Mouse (Mus musculus) heart, postnatal 0 days (tissue): ENCODE data around the gene U2af1. TPM values are rescaled to one million over a fixed set of nuclear protein-coding genes. Genes with fewer than 3 reads are reported as not detected.

Experiments used
- ATAC-seq: fragments of 200-750 bp; cut with Nextera tagmentation; 2 replicates; pipeline ENCODE4 v1.8.0; 2017; ENCODE audit warnings: low read depth, moderate number of reproducible peaks, moderate library complexity; ENCODE audit not compliant: insufficient read depth
- DNase-seq: peaks from one replicate; pipeline ENCODE4 v3.0.0-alpha.2; 2016; ENCODE audit warnings: low spot score
- H3K27ac ChIP-seq: fragments of 300-500 bp; sonication (generic); 2 replicates; pipeline ENCODE4 v1.5.1; 2014; ENCODE audit warnings: low read depth, mild to moderate bottlenecking
- H3K27me3 ChIP-seq: fragments of 300-500 bp; sonication (generic); 2 replicates; pipeline ENCODE4 v1.6.1; 2014; ENCODE audit warnings: low read length, mixed read lengths; ENCODE audit not compliant: control insufficient read depth, insufficient read depth
- H3K36me3 ChIP-seq: fragments of 300-500 bp; sonication (generic); replicated peaks from 2 replicates; pipeline ENCODE4 v1.6.1; 2014; ENCODE audit warnings: low read length, mixed read lengths; ENCODE audit not compliant: control insufficient read depth, insufficient read depth
- H3K4me1 ChIP-seq: fragments of 300-500 bp; sonication (generic); 2 replicates; pipeline ENCODE4 v1.6.1; 2014; ENCODE audit warnings: antibody characterized with exemption; ENCODE audit not compliant: control insufficient read depth, insufficient read depth
- H3K4me2 ChIP-seq: fragments of 300-500 bp; sonication (generic); 2 replicates; pipeline ENCODE4 v1.6.1; 2014; ENCODE audit warnings: low read depth, mild to moderate bottlenecking, low read length, moderate library complexity
- H3K4me3 ChIP-seq: fragments of 300-500 bp; sonication (generic); 2 replicates; pipeline ENCODE4 v1.5.1; 2014; ENCODE audit warnings: low read depth, low read length
- H3K9ac ChIP-seq: fragments of 300-500 bp; sonication (generic); replicated peaks from 2 replicates; pipeline ENCODE4 v1.6.1; 2014; ENCODE audit warnings: low read depth, low read length, mixed read lengths
- H3K9me3 ChIP-seq: fragments of 300-500 bp; sonication (generic); replicated peaks from 2 replicates; pipeline ENCODE4 v1.6.1; 2016; ENCODE audit warnings: low read length; ENCODE audit not compliant: control insufficient read depth
- CTCF ChIP-seq: IDR thresholded peaks from 2 replicates; pipeline ENCODE4 v1.5.1; 2016; ENCODE audit warnings: antibody characterized with exemption, control low read depth, low read depth
- EP300 ChIP-seq: IDR thresholded peaks from 2 replicates; pipeline ENCODE4 v1.6.1; 2016; ENCODE audit warnings: antibody characterized with exemption, low read depth
- WGBS: fragments of 180-500 bp; shearing (Covaris S2); extraction: QIAGEN DNeasy Blood & Tissue Kit; methylation state at CpG from one replicate; pipeline ENCODE4 v1.1.7; 2014; 5-methylcytosine and 5-hydroxymethylcytosine counted together
- polyA plus RNA-seq: library from polyadenylated mRNA; unstranded; fragments of >200 nt; fragmentation: Nextera tagmentation; extraction: Ambion mirVana; gene quantifications from 2 replicates; pipeline ENCODE4 v1.2.1, GENCODE M21; 2015
- total RNA-seq: library from RNA; depleted of rRNA; stranded (reverse); fragments of >200 nt; gene quantifications from 2 replicates; pipeline ENCODE4 v1.2.3, GENCODE M21; 2014; ENCODE audit warnings: low replicate concordance

The U2af1 gene
- total and polyA plus RNA-seq, 2 experiments from 2014 or later: 41.7 to 158 TPM

GRCm38 (mm10) chr17:31694949-31695348, 36.3 kb upstream of the U2af1 start:
- DNase-seq: no peak
- Histone ChIP-seq H3K4me3 (no peak overlapping the region), H3K27ac (no peak overlapping the region), H3K36me3 (no peaks in the 10 kb centered on the region), H3K4me2 (no peak overlapping the region), H3K9me3 (no peaks in the 10 kb centered on the region), H3K27me3 (no peaks in the 10 kb centered on the region), H3K4me1 (0 out of 2 replicates have a peak, but pooled peaks cover 6% of the 10 kb centered on the region), H3K9ac (no peak overlapping the region)
- TF ChIP-seq EP300: no peak
- no peak for TF ChIP-seq CTCF
- 90% methylated on average over 1 of the region's 1 CpGs for WGBS
- ATAC-seq: no peak

GRCm38 (mm10) chr17:31694023-31694376, 35.3 kb upstream of the U2af1 start:
- ATAC-seq (peak; percentile 24; the same call in 1 of the 2 replicates), DNase-seq (no peak)
- Histone ChIP-seq H3K9me3 (no peaks in the 10 kb centered on the region), H3K9ac (no peak overlapping the region), H3K4me1 (0 out of 2 replicates have a peak, but pooled peaks cover 6% of the 10 kb centered on the region), H3K4me2 (no peak overlapping the region), H3K36me3 (no peaks in the 10 kb centered on the region), H3K27me3 (no peaks in the 10 kb centered on the region), H3K4me3 (no peak overlapping the region), H3K27ac (no peak overlapping the region)
- TF ChIP-seq CTCF (0 out of 2 replicates have a peak, but pooled peaks have one; percentile 2), EP300 (no peak)
- 69% methylated on average over 7 of the region's 7 CpGs for WGBS

GRCm38 (mm10) chr17:31693330-31694022, 34.8 kb upstream of the U2af1 start:
- Histone ChIP-seq H3K4me3 (no peak overlapping the region), H3K9me3 (no peaks in the 10 kb centered on the region), H3K9ac (no peak overlapping the region), H3K4me2 (peak overlapping the region; percentile 32; the same call in 1 of the 2 replicates), H3K4me1 (0 out of 2 replicates have a peak, but pooled peaks cover 6% of the 10 kb centered on the region), H3K27ac (no peak overlapping the region), H3K36me3 (no peaks in the 10 kb centered on the region), H3K27me3 (no peaks in the 10 kb centered on the region)
- 4% methylated on average over 20 of the region's 20 CpGs for WGBS
- ATAC-seq: peak; percentile 69
- peak; percentile 61 for DNase-seq
- no peak for TF ChIP-seq EP300
- peak; percentile 71 for TF ChIP-seq CTCF

GRCm38 (mm10) chr17:31692918-31693317, 34.2 kb upstream of the U2af1 start:
- TF ChIP-seq CTCF (no peak), EP300 (no peak)
- Histone ChIP-seq H3K9me3 (no peaks in the 10 kb centered on the region), H3K27ac (no peak overlapping the region), H3K4me3 (no peak overlapping the region), H3K36me3 (no peaks in the 10 kb centered on the region), H3K4me2 (peak overlapping the region; percentile 32; the same call in 1 of the 2 replicates), H3K9ac (no peak overlapping the region), H3K4me1 (0 out of 2 replicates have a peak, but pooled peaks cover 6% of the 10 kb centered on the region), H3K27me3 (no peaks in the 10 kb centered on the region)
- DNase-seq (no peak), ATAC-seq (no peak)
- 36% methylated on average over 5 of the region's 5 CpGs for WGBS

GRCm38 (mm10) chr17:31689606-31690005, 30.9 kb upstream of the U2af1 start:
- Histone ChIP-seq H3K4me3 (no peak overlapping the region), H3K4me2 (no peak overlapping the region), H3K36me3 (no peaks in the 10 kb centered on the region), H3K27me3 (no peaks in the 10 kb centered on the region), H3K4me1 (peaks cover 15% of the 10 kb centered on the region; the same call in 1 of the 2 replicates), H3K27ac (no peak overlapping the region), H3K9ac (no peak overlapping the region), H3K9me3 (no peaks in the 10 kb centered on the region)
- 67% methylated on average over 1 of the region's 1 CpGs for WGBS
- DNase-seq (no peak), ATAC-seq (no peak)
- TF ChIP-seq CTCF (no peak), EP300 (no peak)
